Mouse (Mus musculus) activated CD4-positive, CD25-positive, alpha-beta regulatory T cell, adult 4 months (primary cell): ENCODE measurements around the gene Fam163a. TPM values are rescaled to one million over a fixed set of nuclear protein-coding genes. Genes with fewer than 3 reads are reported as not detected.

ENCODE experiments used
- polyA plus RNA-seq, 2 experiments: library from polyadenylated mRNA; unstranded; fragments of 100-300 nt; shearing (Covaris generic); gene quantifications; one replicate each; pipeline ENCODE4 v1.2.1; 2017

The Fam163a gene
- polyA plus RNA-seq, 2 experiments from 2014 or later: not detected

Other genes with a start within 250 kb of the Fam163a start
- 1 to 10 TPM; 9.6 to 9.7 TPM for gene Cep350, start 231.8 kb downstream of the Fam163a start, polyA plus RNA-seq
- 10 to 100 TPM; 42.7 to 47.7 TPM for gene Tor1aip2, start 169.6 kb downstream of the Fam163a start, polyA plus RNA-seq
- 100 to 1,000 TPM; 102 to 103 TPM for gene Tor1aip1, start 168.5 kb downstream of the Fam163a start, polyA plus RNA-seq
- gene Tdrd5, start 98.6 kb upstream of the Fam163a start, polyA plus RNA-seq: not detected
- gene Nphs2, start 105.7 kb upstream of the Fam163a start, polyA plus RNA-seq: not detected
- 1,000 to 10,000 TPM; 2,495 to 3,349 TPM for gene Gm2000, start 161.0 kb upstream of the Fam163a start, polyA plus RNA-seq
- gene Axdnd1, start 216.1 kb upstream of the Fam163a start, polyA plus RNA-seq: not detected